Mouse (Mus musculus) neural tube, embryonic 15.5 days (tissue): ENCODE data around the gene Gprc5b. TPM values are rescaled to one million over a fixed set of nuclear protein-coding genes. Genes with fewer than 3 reads are reported as not detected.

Experiments used
- ATAC-seq: fragments of 200-750 bp; cut with Nextera tagmentation; 2 replicates; pipeline ENCODE4 v1.8.0; 2017; ENCODE audit warnings: mild to moderate bottlenecking, moderate TSS enrichment, moderate library complexity; ENCODE audit not compliant: low FRiP score
- H3K27ac ChIP-seq: fragments of 300-500 bp; sonication (generic); replicated peaks from 2 replicates; pipeline ENCODE4 v1.5.1; 2015; ENCODE audit warnings: mild to moderate bottlenecking, inconsistent platforms
- H3K27me3 ChIP-seq: fragments of 300-500 bp; sonication (generic); replicated peaks from 2 replicates; pipeline ENCODE4 v1.6.1; 2015; ENCODE audit warnings: inconsistent platforms
- H3K36me3 ChIP-seq: fragments of 300-500 bp; sonication (generic); 2 replicates; pipeline ENCODE4 v1.6.1; 2015; ENCODE audit warnings: inconsistent platforms
- H3K4me1 ChIP-seq: fragments of 300-500 bp; sonication (generic); 2 replicates; pipeline ENCODE4 v1.6.1; 2015; ENCODE audit warnings: inconsistent platforms
- H3K4me2 ChIP-seq: fragments of 300-500 bp; sonication (generic); 2 replicates; pipeline ENCODE4 v1.6.1; 2015; ENCODE audit warnings: inconsistent platforms, mild to moderate bottlenecking, moderate library complexity
- H3K4me3 ChIP-seq: fragments of 300-500 bp; sonication (generic); replicated peaks from 2 replicates; pipeline ENCODE4 v1.5.1; 2015; ENCODE audit warnings: mild to moderate bottlenecking, inconsistent platforms
- H3K9ac ChIP-seq: fragments of 300-500 bp; sonication (generic); replicated peaks from 2 replicates; pipeline ENCODE4 v1.6.1; 2015; ENCODE audit warnings: mild to moderate bottlenecking, inconsistent platforms
- H3K9me3 ChIP-seq: fragments of 300-500 bp; sonication (generic); replicated peaks from 2 replicates; pipeline ENCODE4 v1.6.1; 2016; ENCODE audit warnings: inconsistent platforms
- WGBS: fragments of 180-500 bp; shearing (Covaris S2); methylation state at CpG from one replicate; pipeline ENCODE4 v1.1.7; 2015; ENCODE audit warnings: mixed read lengths; 5-methylcytosine and 5-hydroxymethylcytosine counted together
- polyA plus RNA-seq: library from polyadenylated mRNA; unstranded; fragments of >200 nt; fragmentation: Nextera tagmentation; extraction: Ambion mirVana; gene quantifications from 2 replicates; pipeline ENCODE4 v1.2.1, GENCODE M21; 2015

Gprc5b gene
- polyA plus RNA-seq, 1 experiment from 2014 or later: 6.6 TPM

DNA sequence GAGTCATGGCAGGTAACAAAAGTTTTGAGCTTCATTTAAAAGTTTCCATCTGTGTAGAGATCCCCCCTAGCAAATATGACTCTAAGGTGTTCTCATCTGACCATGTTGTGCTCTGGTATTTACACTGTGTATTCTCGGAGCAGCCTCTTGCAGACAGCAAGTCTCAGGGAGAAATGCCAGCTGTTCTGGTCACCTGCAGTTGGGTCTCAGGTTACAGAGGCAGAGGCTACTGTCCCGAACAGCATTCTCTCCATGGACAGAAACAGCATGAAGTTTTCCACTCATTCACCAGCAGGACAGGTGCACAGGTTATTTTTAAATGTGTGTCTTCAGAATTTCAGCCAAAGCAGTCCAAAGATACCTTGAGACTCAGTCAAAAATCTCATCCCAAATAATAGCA lies 50.1 kb downstream of the Gprc5b start:
- no peaks in the 10 kb centered on the region for H3K36me3 ChIP-seq
- H3K27ac ChIP-seq: no peak overlapping the region
- no peak overlapping the region for H3K9ac ChIP-seq
- peaks cover 4% of the 10 kb centered on the region; the same call in 1 of the 2 replicates for H3K4me1 ChIP-seq
- H3K4me3 ChIP-seq: no peak overlapping the region
- WGBS: 31% methylated on average over 2 of the region's 2 CpGs
- H3K4me2 ChIP-seq: no peak overlapping the region
- no peaks in the 10 kb centered on the region for H3K27me3 ChIP-seq
- ATAC-seq: no peak
- H3K9me3 ChIP-seq: no peaks in the 10 kb centered on the region

DNA sequence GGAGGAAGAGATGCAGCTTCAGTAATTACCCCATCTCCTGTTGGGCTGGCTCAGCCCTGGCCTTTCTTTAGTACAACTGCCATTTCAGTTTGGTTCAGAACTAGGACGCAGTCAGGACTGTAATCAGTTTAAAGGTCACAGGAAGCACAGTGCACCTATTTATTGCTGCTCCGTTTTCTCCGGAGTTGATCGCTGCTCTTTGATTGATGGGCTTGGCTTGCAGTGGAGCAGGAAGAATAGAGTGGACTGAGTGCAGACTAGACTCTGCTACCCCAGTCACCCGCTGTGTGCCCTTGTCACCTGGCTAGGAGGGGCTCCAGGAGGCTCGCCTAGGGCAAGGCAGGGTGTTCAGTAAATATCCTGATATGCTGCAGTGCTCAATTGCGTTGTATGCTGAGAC lies 51.8 kb downstream of the Gprc5b start:
- ATAC-seq: no peak
- Histone ChIP-seq H3K4me1 (peaks cover 4% of the 10 kb centered on the region; the same call in 1 of the 2 replicates), H3K9me3 (no peaks in the 10 kb centered on the region), H3K27me3 (no peaks in the 10 kb centered on the region), H3K27ac (no peak overlapping the region), H3K36me3 (no peaks in the 10 kb centered on the region), H3K9ac (no peak overlapping the region), H3K4me2 (no peak overlapping the region), H3K4me3 (no peak overlapping the region)
- WGBS: 32% methylated on average over 7 of the region's 7 CpGs

DNA sequence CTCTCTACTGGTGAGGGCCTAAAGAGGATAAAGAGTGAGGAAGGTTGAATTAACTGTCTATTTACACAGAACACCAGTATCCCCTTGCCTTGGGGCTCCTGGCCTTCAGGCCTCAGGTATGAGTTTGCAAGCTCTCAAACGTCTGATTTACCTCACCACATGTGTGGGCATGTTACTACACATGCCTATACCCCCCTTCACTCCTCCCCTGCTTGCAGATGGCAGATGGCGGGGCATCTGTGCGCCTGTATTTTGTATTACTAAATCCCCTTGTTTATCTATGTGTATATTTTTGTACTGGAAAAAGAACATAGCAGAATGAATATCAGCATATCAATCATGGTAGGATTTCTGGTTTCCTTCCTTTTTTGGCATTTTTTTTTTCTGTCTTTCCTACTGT lies 52.7 kb downstream of the Gprc5b start:
- no peak overlapping the region for H3K9ac ChIP-seq
- peaks cover 4% of the 10 kb centered on the region; the same call in 1 of the 2 replicates for H3K4me1 ChIP-seq
- H3K27ac ChIP-seq: no peak overlapping the region
- no peak for ATAC-seq
- no peak overlapping the region for H3K4me2 ChIP-seq
- H3K4me3 ChIP-seq: no peak overlapping the region
- H3K36me3 ChIP-seq: no peaks in the 10 kb centered on the region
- 76% methylated on average over 3 of the region's 3 CpGs for WGBS
- H3K27me3 ChIP-seq: no peaks in the 10 kb centered on the region
- H3K9me3 ChIP-seq: no peaks in the 10 kb centered on the region

DNA sequence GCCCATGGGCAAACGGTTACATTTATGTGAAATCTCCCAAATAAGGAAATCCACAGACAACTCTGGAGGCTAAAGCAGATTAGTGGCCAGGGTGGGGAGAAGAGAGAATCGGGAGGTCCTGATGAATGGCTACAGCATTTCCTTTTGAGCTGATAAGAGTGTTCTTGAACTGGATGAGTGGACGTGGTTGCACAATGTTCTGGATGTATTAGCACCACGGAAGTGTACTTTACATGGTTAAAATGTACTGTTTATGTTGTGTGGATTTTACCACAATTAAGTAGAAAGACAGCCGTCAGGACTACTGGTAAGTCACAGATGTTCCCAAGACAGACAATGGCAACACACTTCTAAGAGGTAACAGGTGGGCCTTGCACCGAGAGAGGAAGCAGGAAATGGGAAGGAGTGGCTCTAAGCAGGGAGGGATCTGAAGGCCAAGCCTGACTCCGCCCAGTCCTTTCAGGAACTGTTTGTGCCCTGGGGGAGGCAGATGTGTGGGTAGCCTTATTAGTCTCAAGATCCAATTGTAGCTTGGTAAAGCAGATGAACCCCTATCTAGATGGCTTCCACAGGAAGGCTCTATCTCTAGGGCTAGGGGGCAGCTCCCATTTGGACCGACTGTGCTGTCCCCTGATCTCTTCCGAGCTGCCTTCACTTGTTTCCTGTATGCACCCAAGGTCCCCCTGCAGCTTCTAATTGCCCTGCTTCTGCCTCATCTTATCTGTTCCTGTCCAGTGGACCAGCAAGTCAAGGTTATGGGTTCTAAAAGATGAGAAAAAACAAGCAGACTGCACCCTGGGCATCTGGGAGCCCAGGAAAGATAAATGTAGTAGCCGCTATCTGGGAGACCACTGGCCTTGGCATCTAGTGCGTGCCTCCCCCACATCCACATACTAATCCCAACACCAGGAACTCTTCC lies 57.3 kb downstream of the Gprc5b start:
- no peak overlapping the region for H3K9ac ChIP-seq
- H3K36me3 ChIP-seq: no peaks in the 10 kb centered on the region
- no peak overlapping the region for H3K4me2 ChIP-seq
- WGBS: 86% methylated on average over 11 of the region's 11 CpGs
- no peaks in the 10 kb centered on the region for H3K4me1 ChIP-seq
- H3K27ac ChIP-seq: no peak overlapping the region
- H3K27me3 ChIP-seq: no peaks in the 10 kb centered on the region
- no peaks in the 10 kb centered on the region for H3K9me3 ChIP-seq
- ATAC-seq: no peak
- no peak overlapping the region for H3K4me3 ChIP-seq

- Histone ChIP-seq H3K4me1 (no peaks in the 10 kb centered on the region), H3K4me2 (no peak overlapping the region), H3K4me3 (no peak overlapping the region), H3K9ac (no peak overlapping the region), H3K36me3 (no peaks in the 10 kb centered on the region), H3K27ac (no peak overlapping the region), H3K27me3 (no peaks in the 10 kb centered on the region), H3K9me3 (no peaks in the 10 kb centered on the region)
- 23% methylated on average over 4 of the region's 4 CpGs for WGBS
- no peak for ATAC-seq
Measured at GRCm38 (mm10) chr7:118936844-118937243, 58.2 kb downstream of the Gprc5b start.

DNA sequence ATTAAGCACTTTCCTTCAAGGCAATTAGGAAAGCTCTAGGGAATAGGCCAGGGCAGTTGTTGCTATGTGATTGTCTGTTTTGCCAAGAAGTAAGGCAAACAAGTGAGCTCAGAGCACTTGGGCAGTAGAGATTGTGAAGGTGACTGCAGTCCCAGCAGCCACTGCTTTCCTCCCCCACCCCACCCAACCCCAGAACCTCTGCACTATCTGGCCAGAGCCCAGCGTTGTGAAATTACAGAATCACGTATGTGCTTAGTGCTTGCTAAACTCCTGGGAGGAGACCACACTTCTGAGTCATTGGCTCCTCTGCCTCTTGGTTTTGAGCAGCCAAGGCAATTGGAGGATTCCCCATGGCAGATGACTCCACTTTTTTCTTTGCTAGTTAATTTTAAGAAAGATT lies 59.7 kb downstream of the Gprc5b start:
- 79% methylated on average over 2 of the region's 2 CpGs for WGBS
- ATAC-seq: no peak
- no peaks in the 10 kb centered on the region for H3K27me3 ChIP-seq
- H3K27ac ChIP-seq: no peak overlapping the region
- H3K4me3 ChIP-seq: no peak overlapping the region
- no peaks in the 10 kb centered on the region for H3K9me3 ChIP-seq
- H3K9ac ChIP-seq: no peak overlapping the region
- H3K4me1 ChIP-seq: no peaks in the 10 kb centered on the region
- H3K4me2 ChIP-seq: no peak overlapping the region
- H3K36me3 ChIP-seq: no peaks in the 10 kb centered on the region

GRCm38 (mm10) chr7:118931502-118932395 lies 63.3 kb downstream of the Gprc5b start:
- Histone ChIP-seq H3K9me3 (no peaks in the 10 kb centered on the region), H3K27me3 (no peaks in the 10 kb centered on the region), H3K4me3 (no peak overlapping the region), H3K36me3 (no peaks in the 10 kb centered on the region), H3K4me1 (0 out of 2 replicates have a peak, but pooled peaks cover 6% of the 10 kb centered on the region), H3K9ac (no peak overlapping the region), H3K4me2 (no peak overlapping the region), H3K27ac (no peak overlapping the region)
- no peak for ATAC-seq
- 73% methylated on average over 17 of the region's 17 CpGs for WGBS

DNA sequence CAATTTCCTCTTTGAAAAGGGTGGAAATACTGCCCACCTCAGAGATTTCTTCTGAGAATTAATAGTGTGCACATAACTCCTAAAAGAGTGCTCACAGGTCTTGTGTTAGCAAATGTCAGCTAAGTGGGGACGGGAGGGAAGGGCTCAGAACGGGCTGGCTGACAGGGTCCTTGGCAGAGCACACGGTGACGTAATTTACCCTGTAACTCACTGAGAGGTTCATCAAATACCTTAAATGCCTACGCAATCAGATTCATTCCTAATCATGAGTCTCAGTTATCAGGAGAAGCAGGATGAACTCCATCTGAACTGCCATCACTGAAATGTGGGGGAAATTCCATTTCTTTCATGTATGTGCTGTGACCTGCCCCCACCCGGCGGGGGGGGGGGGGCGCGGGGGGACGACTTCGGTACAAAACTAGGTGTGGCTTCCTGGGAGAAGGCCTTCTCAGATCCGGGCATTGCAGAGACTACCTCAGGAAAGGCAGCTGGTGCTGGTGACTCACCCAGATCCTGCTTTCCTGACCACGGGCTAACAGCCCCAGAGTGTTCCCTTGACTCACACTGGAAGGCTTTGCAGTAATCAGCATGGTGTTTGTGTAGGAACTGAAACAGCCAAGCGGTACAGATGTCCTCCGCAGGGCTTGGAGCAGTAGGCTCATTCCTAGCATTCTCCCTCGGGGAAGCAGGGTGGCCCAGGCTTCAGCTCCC lies 65.3 kb downstream of the Gprc5b start:
- H3K4me2 ChIP-seq: no peak overlapping the region
- no peaks in the 10 kb centered on the region for H3K9me3 ChIP-seq
- H3K4me1 ChIP-seq: 0 out of 2 replicates have a peak, but pooled peaks cover 6% of the 10 kb centered on the region
- WGBS: 37% methylated on average over 16 of the region's 16 CpGs
- no peaks in the 10 kb centered on the region for H3K27me3 ChIP-seq
- no peak overlapping the region for H3K4me3 ChIP-seq
- no peak overlapping the region for H3K9ac ChIP-seq
- no peaks in the 10 kb centered on the region for H3K36me3 ChIP-seq
- no peak overlapping the region for H3K27ac ChIP-seq
- no peak for ATAC-seq

DNA sequence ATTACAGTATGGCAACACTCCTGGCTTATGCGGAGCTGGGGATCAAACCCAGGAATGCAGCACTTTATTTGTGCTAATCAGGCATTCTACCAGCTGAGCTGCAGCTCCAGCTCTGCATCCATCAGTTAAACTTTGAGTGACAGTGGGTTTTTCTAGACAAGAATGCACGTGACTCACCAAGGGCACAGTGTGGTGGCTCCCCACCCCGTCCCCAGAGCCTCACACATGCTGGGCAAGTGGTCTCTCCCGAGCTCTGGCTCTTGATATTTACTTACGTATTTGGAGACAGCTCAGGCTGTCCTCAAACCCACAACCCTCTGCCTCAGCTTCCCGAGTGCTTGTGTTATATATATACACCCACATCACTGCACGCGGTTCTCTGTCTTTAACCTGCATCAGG lies 66.1 kb downstream of the Gprc5b start:
- ATAC-seq: no peak
- Histone ChIP-seq H3K27me3 (no peaks in the 10 kb centered on the region), H3K4me1 (0 out of 2 replicates have a peak, but pooled peaks cover 6% of the 10 kb centered on the region), H3K9me3 (no peaks in the 10 kb centered on the region), H3K4me2 (no peak overlapping the region), H3K4me3 (no peak overlapping the region), H3K9ac (no peak overlapping the region), H3K27ac (no peak overlapping the region), H3K36me3 (no peaks in the 10 kb centered on the region)
- WGBS: 73% methylated on average over 8 of the region's 8 CpGs

- 0 out of 2 replicates have a peak, but pooled peaks cover 6% of the 10 kb centered on the region for H3K4me1 ChIP-seq
- no peak for ATAC-seq
- no peak overlapping the region for H3K9ac ChIP-seq
- 95% methylated on average over 3 of the region's 3 CpGs for WGBS
- no peak overlapping the region for H3K27ac ChIP-seq
- H3K36me3 ChIP-seq: no peaks in the 10 kb centered on the region
- no peak overlapping the region for H3K4me3 ChIP-seq
- no peaks in the 10 kb centered on the region for H3K9me3 ChIP-seq
- no peaks in the 10 kb centered on the region for H3K27me3 ChIP-seq
- H3K4me2 ChIP-seq: no peak overlapping the region
Measured at GRCm38 (mm10) chr7:118928316-118928715, 66.7 kb downstream of the Gprc5b start.

GRCm38 (mm10) chr7:118927279-118927678 lies 67.7 kb downstream of the Gprc5b start:
- Histone ChIP-seq H3K9ac (no peak overlapping the region), H3K36me3 (no peaks in the 10 kb centered on the region), H3K4me2 (no peak overlapping the region), H3K27me3 (no peaks in the 10 kb centered on the region), H3K4me1 (peaks cover 10% of the 10 kb centered on the region; the same call in 1 of the 2 replicates), H3K27ac (no peak overlapping the region), H3K9me3 (no peaks in the 10 kb centered on the region), H3K4me3 (no peak overlapping the region)
- no peak for ATAC-seq
- 89% methylated on average over 2 of the region's 2 CpGs for WGBS
